Mouse (Mus musculus) olfactory bulb, adult 2 months (tissue): ENCODE results near the gene Chrm3.

Source experiments
- CTCF ChIP-seq: fragments of 200-500 bp; IDR thresholded peaks from 2 replicates; pipeline ENCODE4 v1.5.1; 2012; ENCODE audit warnings: low read depth, mild to moderate bottlenecking, low read length, moderate library complexity; ENCODE audit not compliant: insufficient read depth
- POLR2A ChIP-seq: fragments of 200-500 bp; IDR thresholded peaks from 2 replicates; pipeline ENCODE4 v1.6.1; 2012; ENCODE audit warnings: mild to moderate bottlenecking, low read depth, low read length, moderate library complexity; ENCODE audit not compliant: insufficient read depth

DNA sequence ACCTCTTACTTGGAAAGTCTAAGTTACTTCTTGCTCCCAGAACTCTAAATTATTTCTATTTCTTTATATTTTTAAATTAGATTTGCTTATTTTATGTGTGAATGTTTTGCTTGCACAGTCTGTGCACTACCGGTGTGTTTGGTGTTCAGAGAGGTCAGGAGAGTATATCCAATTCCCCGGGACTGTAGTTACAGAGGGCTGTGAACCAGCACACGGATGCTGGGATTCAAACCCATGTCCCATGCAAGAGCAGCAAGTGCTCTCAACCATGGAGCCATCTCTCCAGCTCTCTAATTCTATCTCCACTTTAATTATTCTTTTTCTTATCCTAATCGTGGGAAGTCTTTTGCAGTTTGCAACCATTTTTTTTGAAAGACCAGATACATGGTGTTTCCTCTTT, 478.7 kb downstream of the Chrm3 start:
- no peak for TF ChIP-seq POLR2A
- no peak for TF ChIP-seq CTCF
